Mouse (Mus musculus): ENCODE measurements around the gene Ipo4.

Gene Ipo4

DNA sequence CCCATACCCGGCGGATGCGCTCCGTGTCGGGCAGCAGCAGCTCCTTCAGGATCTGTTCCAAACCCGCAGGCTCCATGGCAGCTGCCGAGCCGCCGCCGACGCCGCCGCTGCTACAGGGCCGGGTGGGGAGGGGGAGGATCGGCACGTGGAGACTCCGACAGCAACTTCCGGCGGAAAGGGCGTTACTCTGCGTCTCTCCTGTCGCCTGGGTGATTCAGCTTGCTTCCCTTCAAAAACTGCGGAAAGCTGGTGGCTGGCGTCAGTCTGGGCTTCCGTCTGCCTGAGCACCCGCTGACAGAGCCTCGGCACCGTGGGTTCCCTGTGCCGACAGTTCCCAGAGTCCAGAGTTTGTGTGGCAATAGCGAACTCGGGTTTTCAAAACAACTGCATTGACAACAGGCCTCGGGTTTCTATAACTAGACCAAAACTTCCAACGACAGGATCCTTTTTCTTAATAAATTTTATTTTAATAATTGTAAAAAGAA is at the start of gene Ipo4:
Ipo4 (minus strand) TSS at position 435 of the 485 bp plus-strand sequence.
- DNase-seq (ENCODE audit: low spot score), result peak; percentile 97

GRCm38 (mm10) chr14:55682118-55682493 is 46.3 kb upstream of the Ipo4 start:
- DNase-seq (ENCODE audit: low spot score), result no peak

GRCm38 (mm10) chr14:55681160-55682117 is 45.7 kb upstream of the Ipo4 start, which contains the start of gene Tinf2:
Gene Tinf2, minus strand, starts transcription at chr14:55681820.
- DNase-seq (ENCODE audit: low spot score), result peak; percentile 99

GRCm38 (mm10) chr14:55677615-55678014 is 41.9 kb upstream of the Ipo4 start:
- no peak for DNase-seq (ENCODE audit: low spot score)

DNA sequence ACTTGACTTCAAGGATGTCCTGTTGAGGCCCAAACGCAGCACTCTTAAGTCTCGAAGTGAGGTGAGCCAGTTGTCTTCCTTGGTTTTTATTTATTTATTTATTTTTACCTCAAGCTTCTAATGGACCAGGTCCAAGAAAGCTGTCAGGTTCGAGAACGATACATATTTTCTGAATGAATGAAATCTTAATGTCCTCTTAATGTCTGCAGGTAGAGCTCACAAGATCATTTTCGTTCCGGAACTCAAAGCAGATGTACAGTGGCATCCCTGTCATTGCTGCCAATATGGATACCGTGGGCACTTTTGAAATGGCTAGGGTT is 36.9 kb upstream of the Ipo4 start:
- no peak for DNase-seq (ENCODE audit: low spot score)

GRCm38 (mm10) chr14:55671833-55672740 is 36.3 kb upstream of the Ipo4 start, which contains the start of the genes Gmpr2 and Nedd8:
Gene Gmpr2, plus strand, starts transcription at chr14:55671941.
Gene Nedd8, minus strand, starts transcription at chr14:55672124.
- peak; percentile 98 for DNase-seq (ENCODE audit: low spot score)

GRCm38 (mm10) chr14:55671486-55671832 is 35.7 kb upstream of the Ipo4 start:
- no peak for DNase-seq (ENCODE audit: low spot score)

- DNase-seq (ENCODE audit: low spot score), result no peak
Observed at GRCm38 (mm10) chr14:55660636-55661035, 24.9 kb upstream of the Ipo4 start.

GRCm38 (mm10) chr14:55659960-55660573 is 24.3 kb upstream of the Ipo4 start, which contains the start of gene Mdp1:
Gene Mdp1, minus strand, starts transcription at chr14:55660508.
- DNase-seq (ENCODE audit: low spot score), result peak; percentile 90

GRCm38 (mm10) chr14:55658011-55658410 is 22.3 kb upstream of the Ipo4 start:
- no peak for DNase-seq (ENCODE audit: low spot score)

- DNase-seq (ENCODE audit: low spot score), result no peak
Observed at GRCm38 (mm10) chr14:55656935-55657334, 21.2 kb upstream of the Ipo4 start.

- DNase-seq (ENCODE audit: low spot score), result no peak
Observed at GRCm38 (mm10) chr14:55651528-55651927, 15.8 kb upstream of the Ipo4 start.

DNA sequence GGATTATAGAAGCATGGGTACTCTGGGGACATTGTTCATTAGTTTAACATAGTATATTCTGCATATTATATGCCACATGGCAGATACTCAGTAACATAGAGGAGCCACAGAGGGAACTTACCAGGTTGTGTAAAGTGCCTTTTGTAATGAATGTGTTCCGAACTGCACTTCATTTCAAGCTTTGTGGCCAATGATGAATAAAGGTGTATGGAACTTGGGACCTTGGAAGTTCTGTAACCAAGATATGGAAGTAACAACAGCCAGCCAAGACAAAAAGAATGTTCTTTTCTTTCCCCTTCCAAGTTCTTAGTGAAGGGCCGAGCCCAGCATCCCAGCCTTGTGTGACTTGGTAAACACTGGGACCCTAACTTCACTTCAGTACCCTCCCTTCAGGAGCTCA is 14.1 kb upstream of the Ipo4 start, which contains the start of gene Tssk4:
Tssk4 (plus strand) TSS at position 301 of the 400 bp plus-strand sequence.
- no peak for DNase-seq (ENCODE audit: low spot score)

DNA sequence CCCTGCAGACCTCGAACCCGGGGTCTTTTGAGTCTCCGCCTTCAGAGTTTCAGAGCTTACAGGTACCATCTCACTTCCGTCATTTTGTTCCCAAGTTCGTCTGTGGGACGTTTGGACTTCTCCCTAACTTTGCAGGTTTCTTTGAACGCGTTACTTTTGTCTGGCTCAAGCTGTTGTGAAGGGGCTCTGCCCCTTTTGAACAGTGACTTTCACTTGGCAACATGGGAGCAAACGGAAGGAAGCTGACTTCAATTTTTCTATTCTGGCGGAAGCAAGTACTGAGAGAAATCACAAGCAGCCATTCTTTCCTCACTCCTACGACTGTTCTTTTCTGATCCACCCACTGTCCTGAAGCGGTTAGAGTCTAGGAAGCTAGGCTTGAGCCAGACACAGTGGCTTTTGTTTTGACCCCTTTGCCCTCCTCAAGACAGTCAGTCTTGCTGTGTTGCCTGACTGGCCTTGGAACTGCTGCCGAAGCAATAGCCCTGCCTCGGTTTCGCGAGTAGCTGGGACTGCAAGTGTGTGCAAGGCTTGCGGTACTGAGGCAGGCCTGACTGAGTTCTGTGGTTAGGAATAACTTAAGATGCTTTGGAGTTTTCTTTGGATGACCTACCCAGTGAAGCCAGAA is 8.6 kb upstream of the Ipo4 start:
- peak; percentile 24 for DNase-seq (ENCODE audit: low spot score)

GRCm38 (mm10) chr14:55643060-55643907 is 7.5 kb upstream of the Ipo4 start, which contains the start of gene Tm9sf1:
Gene Tm9sf1, minus strand, starts transcription at chr14:55643806.
- DNase-seq (ENCODE audit: low spot score), result peak; percentile 88

- no peak for DNase-seq (ENCODE audit: low spot score)
Observed at GRCm38 (mm10) chr14:55642679-55643059, 6.9 kb upstream of the Ipo4 start.

DNA sequence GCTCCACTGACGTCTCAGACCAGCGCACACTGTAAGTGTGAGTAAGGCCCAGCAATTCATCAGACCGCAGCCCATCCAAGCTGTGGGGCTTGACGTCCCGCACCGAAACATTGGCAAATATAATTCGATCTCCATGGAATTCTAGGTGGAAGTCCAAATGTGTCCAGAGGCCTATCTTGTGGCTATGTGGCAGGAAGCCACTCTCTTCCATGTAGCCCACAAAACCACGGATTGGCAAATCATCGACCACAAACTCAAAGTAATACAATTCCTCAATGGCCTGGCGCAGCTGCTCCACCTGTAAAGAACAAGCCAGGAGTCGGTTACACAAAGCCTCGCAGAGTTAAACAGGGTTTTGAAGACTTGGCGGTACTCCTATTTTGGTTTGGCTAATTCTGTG is 5.5 kb upstream of the Ipo4 start:
- DNase-seq (ENCODE audit: low spot score), result no peak

- DNase-seq (ENCODE audit: low spot score), result no peak
Observed at GRCm38 (mm10) chr14:55640816-55641215, 5.1 kb upstream of the Ipo4 start.

DNA sequence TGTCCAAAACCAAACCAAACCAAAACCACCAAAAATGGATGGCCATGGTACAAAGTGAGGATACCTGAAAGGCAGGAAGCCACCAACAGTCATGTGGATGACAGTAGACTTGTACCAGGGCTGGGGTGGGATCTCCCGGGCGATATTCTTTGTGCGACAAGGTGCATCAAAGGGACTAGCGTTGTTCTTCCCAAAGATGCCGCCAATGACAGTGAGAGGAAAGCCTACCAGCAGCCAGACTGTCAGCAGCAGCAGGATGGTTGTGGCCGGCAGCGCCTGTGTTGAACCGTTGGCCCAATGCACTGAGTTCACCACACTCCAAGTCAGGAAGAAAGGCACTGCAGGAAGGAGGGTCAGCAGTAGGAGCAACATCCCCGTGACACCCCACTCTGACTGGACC is 2.0 kb upstream of the Ipo4 start, which contains the start of gene Gm49378:
Gm49378 (minus strand) TSS at position 101 of the 400 bp plus-strand sequence.
- no peak for DNase-seq (ENCODE audit: low spot score)

GRCm38 (mm10) chr14:55634874-55635522 is 759 bp downstream of the Ipo4 start:
- DNase-seq (ENCODE audit: low spot score), result peak; percentile 37
